Mouse (Mus musculus): Measurements from ENCODE around the gene Zdhhc22. TPM values are rescaled to one million over a fixed set of nuclear protein-coding genes. Genes with fewer than 3 reads are reported as not detected.

Zdhhc22 gene
- polyA plus RNA-seq (2012; rRNA removed), result 7.7 and 11.5 TPM in 2 replicates

GRCm38 (mm10) chr12:86989890-86990754, at the start of gene Zdhhc22:
Zdhhc22 (minus strand) TSS chr12:86990430.

GRCm38 (mm10) chr12:87021040-87021439, 30.8 kb upstream of the Zdhhc22 start, which contains the start of gene Tmem63c:
Tmem63c (plus strand) TSS chr12:87021340.

GRCm38 (mm10) chr12:86946862-86947574, 43.2 kb downstream of the Zdhhc22 start, which contains the start of gene Cipc:
Cipc (plus strand) TSS chr12:86947043.

Other genes starting within 250 kb of the Zdhhc22 start
- 71.3 and 75.7 TPM in 2 replicates for gene Irf2bpl, start 105.6 kb downstream of the Zdhhc22 start, polyA plus RNA-seq (2012; rRNA removed)
- gene Cipc, start 43.4 kb downstream of the Zdhhc22 start, polyA plus RNA-seq (2012; rRNA removed), result 48.2 and 54.7 TPM in 2 replicates
- gene Tmem63c, start 30.9 kb upstream of the Zdhhc22 start, polyA plus RNA-seq (2012; rRNA removed), result 14.6 and 14.9 TPM in 2 replicates
- 1.4 and 1.7 TPM in 2 replicates for gene Ngb, start 112.1 kb upstream of the Zdhhc22 start, polyA plus RNA-seq (2012; rRNA removed)
- gene Gstz1, start 156.7 kb upstream of the Zdhhc22 start, polyA plus RNA-seq (2012; rRNA removed), result 58.5 and 60.3 TPM in 2 replicates
- 14.7 and 17.4 TPM in 2 replicates for gene Pomt2, start 157.5 kb upstream of the Zdhhc22 start, polyA plus RNA-seq (2012; rRNA removed)
- gene Samd15, start 209.3 kb upstream of the Zdhhc22 start, polyA plus RNA-seq (2012; rRNA removed), result 1.2 and 1.7 TPM in 2 replicates
- gene Tmed8, start 210.0 kb upstream of the Zdhhc22 start, polyA plus RNA-seq (2012; rRNA removed), result 10.1 and 10.5 TPM in 2 replicates
- 2.4 and 4.0 TPM in 2 replicates for gene Noxred1, start 248.3 kb upstream of the Zdhhc22 start, polyA plus RNA-seq (2012; rRNA removed)